Mouse (Mus musculus) gastrocnemius, adult 2 months (tissue): Measurements from ENCODE around the gene Lamtor1. TPM values are rescaled to one million over a fixed set of nuclear protein-coding genes. Genes with fewer than 3 reads are reported as not detected.

ENCODE experiments used
- DNase-seq: peaks from one replicate; pipeline ENCODE4 v3.0.0; 2022
- H3K27ac ChIP-seq: fragments of 200-600 bp; 2 replicates; pipeline ENCODE4 v1.8.1; 2022; ENCODE audit warnings: mild to moderate bottlenecking
- H3K4me3 ChIP-seq: fragments of 200-600 bp; 2 replicates; pipeline ENCODE4 v1.8.1; 2022; ENCODE audit warnings: mild to moderate bottlenecking, moderate library complexity
- CTCF ChIP-seq: fragments of 200-600 bp; IDR thresholded peaks from 2 replicates; pipeline ENCODE4 v1.8.1; 2022; ENCODE audit warnings: antibody characterized with exemption, mild to moderate bottlenecking, moderate library complexity
- intact Hi-C: fragments of 180-260 bp; cut with DNase I; formaldehyde crosslinking; loops from one replicate; pipeline ENCODE4 v1.15.1; 2025
- microRNA-seq: library from miRNA; unstranded; fragments of <30 nt; microRNA quantifications from one replicate; pipeline ENCODE4 v1.2.0, GENCODE M21; 2021
- total RNA-seq, 2 experiments: library from RNA; stranded (reverse); gene quantifications; 2 replicates each; pipeline ENCODE4 v1.2.3; 2021

Gene Lamtor1
- total RNA-seq, 2 experiments from 2014 or later = 93.2 to 107 TPM

DNA sequence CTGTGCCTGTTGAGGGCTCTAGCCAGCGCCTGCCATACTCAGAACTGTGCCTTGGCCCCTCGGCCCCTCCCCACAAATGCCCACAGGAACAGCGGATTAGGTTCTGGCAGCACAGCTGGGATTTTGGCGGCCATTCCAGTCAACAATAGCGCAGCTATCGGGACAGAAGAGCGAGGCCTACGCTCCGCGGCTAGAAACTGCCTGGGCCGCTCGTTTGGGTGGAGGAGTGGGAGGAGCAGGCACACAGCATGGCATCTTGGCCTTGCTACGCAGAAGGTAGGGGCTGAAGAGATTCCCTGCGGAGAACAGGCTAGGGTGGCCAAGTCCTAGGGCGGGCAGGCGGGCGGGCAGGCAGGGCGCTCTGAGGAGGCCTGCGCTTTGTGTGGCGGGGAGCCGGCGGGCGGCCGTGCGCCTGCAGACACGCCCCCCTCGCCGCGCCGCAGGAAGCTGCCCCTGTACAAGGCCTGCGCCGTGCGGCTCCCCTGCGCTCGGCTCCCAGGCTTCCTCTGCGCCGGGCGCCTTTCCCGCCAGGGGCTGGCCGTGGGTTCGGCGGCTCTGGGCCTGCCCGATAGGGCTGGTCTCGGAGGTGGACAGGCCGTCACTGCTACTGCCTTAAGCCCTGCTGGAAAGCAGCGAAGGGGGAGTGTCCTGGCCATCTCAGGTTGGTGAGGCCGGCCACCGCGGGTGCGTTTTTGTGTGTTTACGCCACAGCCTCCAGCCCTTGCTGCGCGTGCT, 64.2 kb downstream of the Lamtor1 start:
- TF ChIP-seq CTCF = 0 out of 2 replicates have a peak, but pooled peaks have one; percentile 6
- Histone ChIP-seq H3K27ac (peak overlapping the region; percentile 98), H3K4me3 (peak overlapping the region; percentile 94)
- peak; percentile 92 for DNase-seq
- intact Hi-C loops = loop anchor here (2.0 to 5.0 kb wide), 2 partner anchors 35 to 133 kb away; partner anchors contain the start of genes Inppl1 and Numa1

- Histone ChIP-seq H3K4me3 (peak overlapping the region; percentile 94), H3K27ac (peak overlapping the region; percentile 98)
- intact Hi-C loops = loop anchor here (2.0 to 5.0 kb wide), 2 partner anchors 36 to 133 kb away; partner anchors contain the start of genes Inppl1 and Numa1
- DNase-seq = peak; percentile 95
- no peak for TF ChIP-seq CTCF
Observed at GRCm38 (mm10) chr7:101970429-101970775, 64.7 kb downstream of the Lamtor1 start.

GRCm38 (mm10) chr7:101970821-101971461, 65.2 kb downstream of the Lamtor1 start:
- peak overlapping the region; percentile 98 for H3K27ac ChIP-seq
- H3K4me3 ChIP-seq = peak overlapping the region; percentile 94
- intact Hi-C loops = loop anchor here (2.0 to 5.0 kb wide), 2 partner anchors 36 to 134 kb away; partner anchors contain the start of genes Inppl1 and Numa1
- peak; percentile 86 for DNase-seq
- TF ChIP-seq CTCF = peak; percentile 15; the same call in 1 of the 2 replicates

DNA sequence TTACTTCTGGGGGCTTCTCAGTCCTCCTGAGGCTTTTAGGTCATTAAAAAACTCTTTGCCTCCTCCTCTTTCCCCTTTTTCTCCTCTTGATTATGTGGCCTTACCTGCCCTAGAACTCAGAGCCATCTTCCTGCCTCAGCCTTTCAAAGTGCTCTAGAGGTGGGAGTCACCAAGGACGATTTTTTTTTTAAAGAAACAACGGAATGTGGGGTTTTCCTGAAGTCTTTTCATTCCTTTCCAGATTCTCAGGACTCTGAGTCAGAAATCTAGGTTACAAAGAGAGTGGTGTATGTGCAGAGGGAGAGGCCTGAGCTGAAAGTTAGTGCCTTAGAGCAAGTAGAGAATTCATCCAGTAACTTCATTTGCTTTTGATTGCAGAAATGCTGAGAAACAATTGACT, 66.0 kb downstream of the Lamtor1 start:
- DNase-seq = no peak
- Histone ChIP-seq H3K4me3 (peak overlapping the region; percentile 94), H3K27ac (peak overlapping the region; percentile 98)
- no peak for TF ChIP-seq CTCF
- intact Hi-C loops = loop anchor here (2.0 to 5.0 kb wide), 2 partner anchors 37 to 134 kb away; partner anchors contain the start of genes Inppl1 and Numa1

- H3K27ac ChIP-seq = peak overlapping the region; percentile 98
- TF ChIP-seq CTCF = no peak
- intact Hi-C loops = loop anchor here (5.0 kb wide), 1 partner anchor 136 kb away; the partner anchor contains the start of gene Inppl1
- H3K4me3 ChIP-seq = no peak overlapping the region
- DNase-seq = no peak
Observed at GRCm38 (mm10) chr7:101973730-101974129, 68.0 kb downstream of the Lamtor1 start.

DNA sequence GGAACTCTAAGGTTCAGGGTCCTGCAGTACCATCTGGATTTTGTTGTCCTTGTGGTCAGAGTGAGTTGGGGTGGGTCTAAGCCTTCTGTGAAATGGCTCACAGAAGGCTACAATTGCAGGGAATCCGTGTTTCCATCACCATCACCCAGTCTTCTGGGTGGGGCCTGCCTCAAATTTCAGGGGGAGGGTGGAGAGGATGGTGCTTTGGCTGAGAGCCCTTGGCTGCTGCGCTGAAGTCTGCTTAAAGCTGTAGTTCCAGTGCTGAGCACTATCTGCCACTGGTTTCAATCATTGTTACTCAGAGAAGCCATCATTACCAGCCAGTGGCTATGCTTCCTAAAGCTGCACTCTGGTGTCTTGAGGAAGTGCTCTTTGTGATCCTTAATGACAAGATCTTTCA, 68.8 kb downstream of the Lamtor1 start:
- H3K4me3 ChIP-seq = peak overlapping the region; percentile 36
- peak overlapping the region; percentile 98 for H3K27ac ChIP-seq
- no peak for TF ChIP-seq CTCF
- intact Hi-C loops = loop anchor here (5.0 kb wide), 1 partner anchor 137 kb away; the partner anchor contains the start of gene Inppl1
- DNase-seq = peak; percentile 82

Small RNAs within 50 kb of the gene (microRNA-seq; reads per million reads assigned to microRNA genes)
- gene Gm22655 = not detected

Other genes starting within 250 kb of the Lamtor1 start
- 10 to 100 TPM; 50.0 to 71.3 TPM for gene Clpb, start 242.3 kb upstream of the Lamtor1 start, total RNA-seq
- gene Phox2a, start 87.6 kb upstream of the Lamtor1 start, total RNA-seq = not detected
- gene Inppl1, start 67.7 kb upstream of the Lamtor1 start, total RNA-seq = 10 to 100 TPM; 89.0 to 96.5 TPM
- gene Folr2, start 48.7 kb upstream of the Lamtor1 start, total RNA-seq = 1 to 10 TPM in 1 of 2 experiments, under 1 TPM in 1; 0.77 to 4.3 TPM
- gene Anapc15, start 42.2 kb upstream of the Lamtor1 start, total RNA-seq = 10 to 100 TPM; 17.3 to 26.6 TPM
- 1 to 10 TPM; 2.4 to 2.8 TPM for gene Folr1, start 35.1 kb upstream of the Lamtor1 start, total RNA-seq
- gene Tomt, start 455 bp downstream of the Lamtor1 start, total RNA-seq = not detected
- gene Lrrc51, start 28.0 kb downstream of the Lamtor1 start, total RNA-seq = 1 to 10 TPM; 4.1 to 4.2 TPM
- gene Numa1, start 28.2 kb downstream of the Lamtor1 start, total RNA-seq = 10 to 100 TPM; 47.1 to 53.6 TPM
- 1 to 10 TPM; 1.9 to 2.3 TPM for gene Il18bp, start 112.8 kb downstream of the Lamtor1 start, total RNA-seq
- 10 to 100 TPM; 23.3 to 25.7 TPM for gene Rnf121, start 159.6 kb downstream of the Lamtor1 start, total RNA-seq
- 1 to 10 TPM; 4.4 to 6.5 TPM for gene Xndc1, start 159.6 kb downstream of the Lamtor1 start, total RNA-seq
- gene Xntrpc, start 159.8 kb downstream of the Lamtor1 start, total RNA-seq = 1 to 10 TPM in 1 of 2 experiments, under 1 TPM in 1; 0.50 to 1.2 TPM
- 1 to 10 TPM in 1 of 2 experiments, under 1 TPM in 1; 0.10 to 1.3 TPM for gene Trpc2, start 177.2 kb downstream of the Lamtor1 start, total RNA-seq
- 100 to 1,000 TPM; 480 to 491 TPM for gene Art1, start 195.8 kb downstream of the Lamtor1 start, total RNA-seq
- gene Art5, start 203.6 kb downstream of the Lamtor1 start, total RNA-seq = 10 to 100 TPM; 18.3 to 30.4 TPM
- not detected for gene Chrna10, start 210.9 kb downstream of the Lamtor1 start, total RNA-seq